ENCODE assay signal across 14 mouse cellular contexts in genomic region chr8:84021569-84021968, GRCm38 (mm10). TPM values are rescaled to one million over a fixed set of nuclear protein-coding genes. Genes with fewer than 3 reads are reported as not detected.
A peak's percentile ranks its signal among the peaks of the same experiment; 100 is the strongest.
DNase-seq lines count a peak whose midpoint lies in the region; ATAC-seq and TF ChIP-seq lines count a peak whose summit lies in the region.
"Had no signal": no experiment of that assay in that cellular context is flagged by ENCODE, and none has a peak within 500 bp of the region (broad histone marks: within the 10 kb centered on the region; RNA-seq: fewer than 3 reads in every experiment).

No protein-coding gene starts in this region.

- peaks cover 25% of the 10 kb centered on the region for H3K27me3 ChIP-seq in heart, embryonic 11.5 days (ENCODE audit: control insufficient read depth, insufficient read depth, low read length)
- peaks cover 12% of the 10 kb centered on the region for H3K27me3 ChIP-seq in lung, embryonic 16.5 days (ENCODE audit: control insufficient read depth, insufficient read depth, low read depth, low read length)
- H3K27me3 ChIP-seq in intestine, postnatal 0 days (replicated peaks; ENCODE audit: control insufficient read depth, insufficient read depth, low read length), result peaks cover 4% of the 10 kb centered on the region; the same call in 1 of the 2 replicates
- no peaks in the 10 kb centered on the region for H3K27me3 ChIP-seq in stomach, embryonic 16.5 days (ENCODE audit: control insufficient read depth, insufficient read depth, low read length)

- no peaks in the 10 kb centered on the region for H3K36me3 ChIP-seq in heart, embryonic 11.5 days (ENCODE audit: control insufficient read depth, insufficient read depth, low read length)
- H3K36me3 ChIP-seq in lung, embryonic 16.5 days (ENCODE audit: control insufficient read depth, insufficient read depth, low read length), result no peaks in the 10 kb centered on the region
- no peaks in the 10 kb centered on the region for H3K36me3 ChIP-seq in intestine, postnatal 0 days (ENCODE audit: control insufficient read depth, insufficient read depth)
- no peaks in the 10 kb centered on the region for H3K36me3 ChIP-seq in stomach, embryonic 16.5 days (ENCODE audit: control insufficient read depth, insufficient read depth, low read length)

- no peak for ATAC-seq in heart, embryonic 11.5 days (replicated peaks; ENCODE audit: insufficient number of reproducible peaks, low FRiP score, low TSS enrichment)
- ATAC-seq in lung, embryonic 16.5 days (ENCODE audit: low read depth), result peak; percentile 13; the same call in 1 of the 2 replicates
- no peak for ATAC-seq in intestine, postnatal 0 days
- ATAC-seq in stomach, embryonic 16.5 days (ENCODE audit: insufficient read depth, low FRiP score), result no peak
- ATAC-seq: activated CD4-positive, CD25-positive, alpha-beta regulatory T cell, adult 4 months; midbrain, embryonic 16.5 days had no signal

- no peak for DNase-seq in heart, adult 9 months (ENCODE audit: low spot score in 2 of 2)
- DNase-seq in lung, postnatal 25 days (ENCODE audit: low spot score), result no peak
- DNase-seq in frontal cortex, postnatal 14 days (ENCODE audit: low spot score in 2 of 2), result no peak
- no peak for DNase-seq in adrenal gland, postnatal 14 days
- DNase-seq: cerebellum, adult 2 months; gastrocnemius, postnatal 14 days; retina, postnatal 1 day had no signal

- H3K4me1 ChIP-seq in heart, embryonic 11.5 days (ENCODE audit: control insufficient read depth, insufficient read depth, low read length), result peaks cover 28% of the 10 kb centered on the region
- peaks cover 31% of the 10 kb centered on the region for H3K4me1 ChIP-seq in lung, embryonic 16.5 days (replicated peaks; ENCODE audit: control insufficient read depth, insufficient read depth, low read length)
- H3K4me1 ChIP-seq in intestine, postnatal 0 days (replicated peaks; ENCODE audit: control insufficient read depth, insufficient read depth, low read length), result peaks cover 15% of the 10 kb centered on the region; the same call in 1 of the 2 replicates
- H3K4me1 ChIP-seq in stomach, embryonic 16.5 days (ENCODE audit: control insufficient read depth, insufficient read depth, low read length), result peaks cover 30% of the 10 kb centered on the region

- peak overlapping the region; percentile 44 for H3K4me2 ChIP-seq in heart, embryonic 11.5 days
- H3K4me2 ChIP-seq in lung, embryonic 16.5 days (ENCODE audit: low read depth, low read length), result peak overlapping the region; percentile 49
- H3K4me2 ChIP-seq in intestine, postnatal 0 days (replicated peaks; ENCODE audit: low read depth), result peak overlapping the region; percentile 43
- H3K4me2 ChIP-seq in stomach, embryonic 16.5 days (ENCODE audit: low read depth, low read length), result peak overlapping the region; percentile 37

- H3K9ac ChIP-seq in heart, embryonic 11.5 days (ENCODE audit: low read depth, low read length), result no peak overlapping the region; the same call in 1 of the 2 replicates
- H3K9ac ChIP-seq in lung, embryonic 16.5 days (ENCODE audit: low read length), result peak overlapping the region; percentile 52
- H3K9ac ChIP-seq in intestine, postnatal 0 days (ENCODE audit: low read depth, low read length), result no peak overlapping the region
- peak overlapping the region; percentile 29 for H3K9ac ChIP-seq in stomach, embryonic 16.5 days (ENCODE audit: low read length)

- H3K4me3 ChIP-seq in heart, embryonic 11.5 days (ENCODE audit: low read depth, low read length), result no peak overlapping the region
- H3K4me3 ChIP-seq in lung, embryonic 16.5 days (ENCODE audit: low read length), result peak overlapping the region; percentile 40
- H3K4me3 ChIP-seq in intestine, postnatal 0 days (ENCODE audit: low read depth, low read length), result no peak overlapping the region
- peak overlapping the region; percentile 10 for H3K4me3 ChIP-seq in stomach, embryonic 16.5 days (replicated peaks; ENCODE audit: low read length)

- WGBS in heart, embryonic 11.5 days (ENCODE audit: insufficient replicate concordance), result 36% methylated on average over 12 of the region's 12 CpGs
- 31% methylated on average over 12 of the region's 12 CpGs for WGBS in lung, embryonic 16.5 days
- 29% methylated on average over 12 of the region's 12 CpGs for WGBS in intestine, postnatal 0 days
- WGBS in stomach, embryonic 16.5 days, result 37% methylated on average over 12 of the region's 12 CpGs

- no peaks in the 10 kb centered on the region for H3K9me3 ChIP-seq in heart, embryonic 11.5 days (replicated peaks; ENCODE audit: control insufficient read depth, low read length)
- no peaks in the 10 kb centered on the region for H3K9me3 ChIP-seq in lung, embryonic 16.5 days (ENCODE audit: control insufficient read depth, low read length)
- no peaks in the 10 kb centered on the region for H3K9me3 ChIP-seq in intestine, postnatal 0 days (ENCODE audit: control insufficient read depth)
- H3K9me3 ChIP-seq in stomach, embryonic 16.5 days (replicated peaks; ENCODE audit: control insufficient read depth, low read length), result no peaks in the 10 kb centered on the region

- TF ChIP-seq CTCF in intestine, postnatal 0 days (IDR thresholded peaks at IDR 0.05; ENCODE audit: low read depth), result no peak

- H3K27ac ChIP-seq in heart, embryonic 11.5 days (ENCODE audit: low read depth, low read length), result no peak overlapping the region
- peak overlapping the region; percentile 84 for H3K27ac ChIP-seq in lung, embryonic 16.5 days (ENCODE audit: low read length)
- H3K27ac ChIP-seq in intestine, postnatal 0 days (ENCODE audit: low read depth, low read length), result no peak overlapping the region
- H3K27ac ChIP-seq in stomach, embryonic 16.5 days (ENCODE audit: low read length), result 0 out of 2 replicates have a peak overlapping the region, but pooled peaks have one; percentile 4

RNA-seq across cellular contexts. Expression of gene Palm3, which starts 0.3 kb away (rescaled TPM):
- 0.57 and 0.77 TPM in 2 replicates for polyA plus RNA-seq in heart, embryonic 11.5 days (2014; fragmentation: Nextera tagmentation; extraction: Ambion mirVana)
- polyA plus RNA-seq in lung, embryonic 16.5 days (2015; fragmentation: Nextera tagmentation; extraction: Ambion mirVana), result 6.5 and 7.4 TPM in 2 replicates
- polyA plus RNA-seq in intestine, postnatal 0 days (2015; fragmentation: Nextera tagmentation; extraction: Ambion mirVana), result 0.30 and 0.39 TPM in 2 replicates
- polyA plus RNA-seq in stomach, embryonic 16.5 days (2015; fragmentation: Nextera tagmentation; extraction: Ambion mirVana), result 4.1 and 4.9 TPM in 2 replicates
- 0.38 and 0.52 TPM in 2 replicates for total RNA-seq in adrenal gland, postnatal 14 days (2021)

RNA-seq across cellular contexts. Expression of gene 2210011C24Rik, which starts 9.6 kb away (rescaled TPM):
- polyA plus RNA-seq in heart, embryonic 11.5 days (2014; fragmentation: Nextera tagmentation; extraction: Ambion mirVana), result 0.11 TPM in 1 of 2 replicates, not detected in the other
- 3.5 and 4.4 TPM in 2 replicates for polyA plus RNA-seq in lung, embryonic 16.5 days (2015; fragmentation: Nextera tagmentation; extraction: Ambion mirVana)
- polyA plus RNA-seq in intestine, postnatal 0 days (2015; fragmentation: Nextera tagmentation; extraction: Ambion mirVana), result 4.5 and 4.7 TPM in 2 replicates
- polyA plus RNA-seq in stomach, embryonic 16.5 days (2015; fragmentation: Nextera tagmentation; extraction: Ambion mirVana), result 0.50 and 0.80 TPM in 2 replicates
- not detected in 2 replicates for total RNA-seq in adrenal gland, postnatal 14 days (2021)

RNA-seq across cellular contexts. Expression of gene 1700067K01Rik, which starts 20.3 kb away (rescaled TPM):
- polyA plus RNA-seq in heart, embryonic 11.5 days (2014; fragmentation: Nextera tagmentation; extraction: Ambion mirVana), result 0.42 and 0.52 TPM in 2 replicates
- 0.55 and 1.1 TPM in 2 replicates for polyA plus RNA-seq in lung, embryonic 16.5 days (2015; fragmentation: Nextera tagmentation; extraction: Ambion mirVana)
- polyA plus RNA-seq in intestine, postnatal 0 days (2015; fragmentation: Nextera tagmentation; extraction: Ambion mirVana), result 0.68 and 0.86 TPM in 2 replicates
- 0.58 and 0.71 TPM in 2 replicates for polyA plus RNA-seq in stomach, embryonic 16.5 days (2015; fragmentation: Nextera tagmentation; extraction: Ambion mirVana)
- 0.56 and 0.83 TPM in 2 replicates for total RNA-seq in adrenal gland, postnatal 14 days (2021)
- total RNA-seq: gastrocnemius, postnatal 14 days had no signal

RNA-seq across cellular contexts. Expression of gene Il27ra, which starts 20.8 kb away (rescaled TPM):
- polyA plus RNA-seq in heart, embryonic 11.5 days (2014; fragmentation: Nextera tagmentation; extraction: Ambion mirVana), result 3.5 and 4.1 TPM in 2 replicates
- polyA plus RNA-seq in lung, embryonic 16.5 days (2015; fragmentation: Nextera tagmentation; extraction: Ambion mirVana), result 1.6 and 2.0 TPM in 2 replicates
- polyA plus RNA-seq in intestine, postnatal 0 days (2015; fragmentation: Nextera tagmentation; extraction: Ambion mirVana), result 0.29 and 0.31 TPM in 2 replicates
- 1.3 and 1.5 TPM in 2 replicates for polyA plus RNA-seq in stomach, embryonic 16.5 days (2015; fragmentation: Nextera tagmentation; extraction: Ambion mirVana)
- 2.3 and 12.2 TPM in 2 replicates for total RNA-seq in adrenal gland, postnatal 14 days (2021)

RNA-seq across cellular contexts. Expression of gene Rln3, which starts 23.2 kb away (rescaled TPM):
- not detected in 2 replicates for polyA plus RNA-seq in heart, embryonic 11.5 days (2014; fragmentation: Nextera tagmentation; extraction: Ambion mirVana)
- not detected in 2 replicates for polyA plus RNA-seq in lung, embryonic 16.5 days (2015; fragmentation: Nextera tagmentation; extraction: Ambion mirVana)
- polyA plus RNA-seq in intestine, postnatal 0 days (2015; fragmentation: Nextera tagmentation; extraction: Ambion mirVana), result 0.42 TPM in 1 of 2 replicates, not detected in the other
- polyA plus RNA-seq in stomach, embryonic 16.5 days (2015; fragmentation: Nextera tagmentation; extraction: Ambion mirVana), result 0.22 TPM in 1 of 2 replicates, not detected in the other
- 0.64 TPM in 1 of 2 replicates, not detected in the other for total RNA-seq in adrenal gland, postnatal 14 days (2021)
- total RNA-seq: gastrocnemius, postnatal 14 days had no signal
- polyA plus RNA-seq: limb, embryonic 14.5 days had no signal

Comparison
In these comparisons a context has a peak if more than half of its experiments do, and no peak if none do; other contexts are left out.
1. H3K27ac ChIP-seq: peak in lung, embryonic 16.5 days (single experiment) and stomach, embryonic 16.5 days (single experiment); none in heart, embryonic 11.5 days (single experiment) and intestine, postnatal 0 days (single experiment).
2. H3K4me3 ChIP-seq: peak in lung, embryonic 16.5 days (single experiment) and stomach, embryonic 16.5 days (single experiment); none in heart, embryonic 11.5 days (single experiment) and intestine, postnatal 0 days (single experiment).
3. H3K9ac ChIP-seq: peak in lung, embryonic 16.5 days (single experiment) and stomach, embryonic 16.5 days (single experiment); none in heart, embryonic 11.5 days (single experiment) and intestine, postnatal 0 days (single experiment).
4. Peak in every context shown above with its lines, with median percentiles within 50 percentile points of each other: H3K4me2 ChIP-seq.